Mouse (Mus musculus): ENCODE data around the gene Tor1a.
A peak's percentile ranks its signal among the peaks of the same experiment; 100 is the strongest.

Tor1a gene

DNA sequence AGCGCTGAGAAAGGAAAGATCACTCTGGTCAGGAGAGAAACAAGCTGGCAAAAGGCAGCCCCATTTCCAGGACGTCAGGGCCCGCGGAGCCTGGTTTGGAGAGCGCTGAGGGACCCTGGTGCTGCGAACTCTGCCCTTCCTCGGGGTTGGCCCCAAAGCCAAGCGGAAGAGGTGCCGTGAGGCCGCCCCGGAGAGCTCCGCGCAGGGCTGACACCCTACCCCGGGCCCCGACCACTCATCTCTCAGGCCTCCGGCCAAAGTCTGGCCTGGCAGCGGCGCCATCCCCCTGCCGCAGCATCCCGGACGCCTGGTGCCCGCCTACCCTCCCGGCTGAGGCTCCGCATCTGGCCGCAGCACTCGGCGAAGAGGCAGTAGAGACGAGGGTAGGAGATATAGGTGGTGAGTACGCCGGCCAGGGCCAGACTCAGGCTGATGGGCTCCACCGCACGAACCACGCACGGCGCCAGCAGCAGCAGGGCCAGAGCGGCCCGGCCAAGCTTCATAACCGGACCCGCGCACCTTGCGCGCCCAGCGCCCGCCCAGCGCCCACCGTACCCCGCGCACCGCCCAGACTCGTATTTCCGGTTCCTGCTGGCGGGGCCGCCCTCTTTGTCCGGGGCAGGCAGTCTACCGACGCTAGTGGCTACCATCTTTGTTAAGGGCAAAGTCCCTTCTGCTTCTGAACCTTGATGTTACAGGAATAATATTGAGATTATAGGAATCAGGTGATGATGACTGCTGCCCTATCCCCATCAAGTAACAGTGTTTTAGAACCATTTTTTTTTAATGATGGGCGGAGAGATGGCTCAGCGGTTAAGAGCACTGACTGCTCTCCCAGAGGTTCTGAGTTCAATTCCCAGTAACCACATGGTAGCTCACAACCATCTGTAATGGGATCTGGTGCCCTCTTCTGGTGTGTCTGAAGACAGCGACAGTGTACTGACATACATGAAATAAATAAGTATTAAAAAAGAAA is at the start of gene Tor1a:
Gene Tor1a (minus strand): TSS at position 582 of the 976 bp plus-strand sequence.
- peak; percentile 81 for DNase-seq (ENCODE audit: low spot score)

DNA sequence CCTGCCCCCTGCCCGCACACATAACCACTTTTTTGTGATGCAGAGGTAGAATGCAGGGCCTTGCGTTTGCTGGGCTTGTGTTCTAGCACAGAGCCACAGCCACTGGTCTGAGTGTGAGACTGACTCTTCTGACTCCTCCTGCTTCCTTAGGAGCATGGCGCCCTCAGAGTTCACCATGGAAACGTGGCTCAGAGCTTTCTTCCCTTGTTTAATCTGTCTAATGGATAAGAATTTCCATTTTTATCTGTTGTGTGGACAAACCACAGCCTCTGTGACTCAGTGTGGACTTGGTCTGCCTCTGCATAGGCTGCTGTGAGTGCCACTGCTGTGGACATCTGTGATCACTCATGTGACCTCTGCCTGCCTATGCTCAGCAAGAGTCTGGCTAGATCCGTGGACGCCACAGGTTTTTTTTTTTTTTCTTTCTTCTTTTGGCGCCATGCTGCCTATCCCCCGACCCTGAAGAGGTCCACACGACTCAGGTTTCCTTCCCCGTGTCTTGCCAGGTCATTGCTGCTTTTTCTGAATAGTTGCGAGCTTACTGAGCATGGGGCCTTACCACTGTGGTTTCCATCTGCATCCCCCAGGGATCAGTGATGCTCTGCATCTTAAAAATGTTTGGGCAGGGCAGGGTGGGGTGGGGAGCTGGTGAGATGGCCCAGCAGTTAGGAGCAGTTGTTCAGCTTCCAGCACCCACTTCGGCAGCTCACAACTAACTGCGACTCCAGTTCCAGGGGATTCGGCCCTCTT is 45.8 kb upstream of the Tor1a start:
- no peak for DNase-seq (ENCODE audit: low spot score)

DNA sequence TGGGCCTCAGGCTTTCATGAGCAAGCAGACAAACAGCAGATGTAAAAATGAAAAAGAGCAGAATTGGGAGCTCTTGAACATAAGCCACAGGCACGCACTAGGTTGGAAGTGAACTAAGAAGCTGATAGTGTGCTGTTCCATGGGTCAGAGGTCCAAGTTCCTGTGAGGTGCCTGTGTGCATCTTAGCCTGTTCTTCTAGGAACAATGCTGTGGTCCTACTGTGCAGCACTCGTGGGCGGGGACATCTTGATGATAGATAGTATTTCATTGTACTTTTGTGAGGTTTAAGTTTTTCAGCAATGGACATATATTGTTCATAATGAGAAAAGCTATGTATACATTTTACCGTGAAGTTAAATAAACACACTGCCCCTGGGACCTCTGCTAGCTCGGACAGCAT is 39.5 kb upstream of the Tor1a start:
- no peak for DNase-seq (ENCODE audit: low spot score)

DNA sequence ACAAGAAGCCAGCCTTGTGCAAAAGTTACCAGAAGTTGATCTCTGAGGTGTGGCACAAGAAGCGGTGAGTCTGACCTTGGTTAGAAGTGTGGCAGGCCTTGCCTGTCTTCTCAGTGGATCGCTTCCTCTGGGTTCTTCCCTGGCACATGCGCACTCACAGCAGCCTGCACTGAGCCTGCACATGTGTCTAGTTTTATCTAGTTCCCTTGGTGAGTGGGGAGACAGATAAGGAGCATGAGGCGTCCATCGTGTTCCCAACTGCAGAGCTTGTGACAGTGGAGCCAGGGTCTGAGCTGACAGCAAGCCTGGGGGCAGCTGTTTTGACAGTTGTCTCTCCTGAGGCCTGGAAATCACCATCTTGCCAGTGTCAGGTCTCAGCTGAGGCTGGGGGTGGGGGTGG is 38.7 kb upstream of the Tor1a start:
- peak; percentile 33 for DNase-seq (ENCODE audit: low spot score)

DNA sequence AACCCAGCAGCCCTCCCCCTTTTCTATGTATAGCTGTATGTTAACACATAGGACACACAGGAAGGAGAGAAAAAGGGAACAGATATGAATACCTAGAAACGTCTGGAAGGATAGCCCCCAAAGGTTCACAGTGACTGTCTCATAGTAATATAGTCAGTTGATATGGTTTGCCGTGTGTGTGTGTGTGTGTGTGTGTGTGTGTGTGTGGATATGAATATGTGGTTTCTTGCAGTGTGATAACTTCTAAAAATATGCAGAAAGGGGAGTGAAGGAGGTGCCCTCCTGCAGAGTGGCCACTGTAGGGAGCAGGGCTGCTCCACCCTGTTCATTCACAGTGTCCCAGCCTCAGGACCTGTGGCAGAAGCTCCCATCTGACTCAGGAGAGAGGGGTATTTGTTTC is 37.7 kb upstream of the Tor1a start:
- no peak for DNase-seq (ENCODE audit: low spot score)

DNA sequence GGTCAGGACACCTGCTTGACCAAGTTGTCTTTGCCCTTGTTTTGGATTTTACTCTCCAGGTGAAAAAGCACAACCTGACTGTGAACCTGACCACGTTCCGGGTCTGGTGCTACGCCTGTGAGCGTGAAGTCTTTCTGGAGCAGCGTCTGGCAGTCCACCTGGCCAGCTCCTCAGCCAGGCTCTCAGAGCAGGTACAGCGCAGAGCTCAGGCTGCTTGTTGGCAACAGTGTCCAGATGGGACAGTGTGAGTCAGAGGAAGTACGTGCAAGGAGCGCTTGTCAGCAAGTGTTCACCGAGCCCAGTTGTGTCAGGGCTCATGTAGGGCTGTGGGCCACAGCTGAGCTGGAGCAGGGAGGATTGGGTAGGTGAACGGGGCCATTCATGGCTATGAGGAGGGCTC is 35.1 kb upstream of the Tor1a start:
- DNase-seq (ENCODE audit: low spot score), result no peak

DNA sequence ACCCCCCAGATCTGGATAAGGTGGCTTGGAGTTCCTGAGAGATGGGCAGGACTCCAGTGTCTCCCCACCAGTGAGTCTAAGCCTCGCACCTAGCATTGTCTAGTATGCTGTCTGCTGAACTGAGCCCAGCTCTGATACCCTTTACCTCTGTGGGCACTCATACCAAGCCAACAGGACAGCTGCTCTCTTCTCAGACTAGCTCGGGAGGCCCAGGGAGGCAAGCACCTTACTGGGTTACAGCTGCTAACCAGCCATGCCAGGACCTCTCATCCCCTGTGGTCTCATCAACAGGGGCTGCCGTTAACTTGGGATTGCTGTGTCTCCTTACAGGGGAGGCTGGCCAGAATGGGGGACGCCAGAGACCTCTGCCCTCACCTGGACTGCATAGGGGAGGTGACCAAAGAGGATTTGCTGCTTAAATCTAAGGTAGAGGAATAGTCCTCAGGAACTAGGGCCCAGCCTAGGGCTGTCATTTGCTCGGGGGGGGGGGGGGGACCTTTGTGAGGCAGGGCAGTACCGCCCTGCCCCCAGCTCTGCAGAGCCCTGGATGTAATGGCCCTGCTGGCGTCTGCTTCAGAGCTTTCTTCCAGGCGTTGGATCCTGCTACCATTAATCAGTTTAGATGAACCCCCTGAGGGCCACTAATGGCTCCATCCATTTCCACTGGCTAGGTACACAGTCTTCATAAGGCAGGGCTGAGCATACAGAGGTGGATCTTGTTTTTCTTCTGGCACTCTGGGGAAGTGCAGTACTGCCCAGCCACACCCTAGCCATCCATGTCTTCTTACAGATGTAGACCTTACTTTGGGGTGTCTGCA is 30.9 kb upstream of the Tor1a start:
- no peak for DNase-seq (ENCODE audit: low spot score)

DNA sequence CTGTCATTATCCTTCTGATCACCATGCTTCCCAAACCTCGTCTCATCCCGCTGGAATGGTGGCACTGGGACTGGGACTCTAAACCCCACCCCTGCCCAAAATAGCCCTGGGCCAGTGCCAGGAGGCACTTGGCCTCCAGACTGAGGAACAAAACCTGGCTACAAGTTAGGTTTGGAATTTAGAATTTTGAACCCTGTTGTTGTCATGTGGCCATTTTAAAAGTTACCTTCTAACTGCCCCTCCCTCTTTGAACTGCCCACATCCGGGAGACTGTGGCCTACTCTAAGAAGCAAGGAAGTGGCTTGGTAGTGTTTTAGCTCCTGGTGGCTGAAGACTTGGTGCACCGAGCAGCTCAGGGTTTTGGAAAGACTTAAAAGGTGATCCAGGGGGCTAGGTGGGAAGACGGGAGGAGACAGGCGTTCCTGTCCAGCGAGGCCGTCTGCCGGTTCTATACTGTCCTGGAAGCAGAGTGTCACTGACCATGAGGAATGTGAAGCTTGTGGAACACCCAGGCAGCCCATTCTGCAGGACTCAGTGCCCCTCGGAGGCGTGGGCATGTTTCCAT is 27.8 kb upstream of the Tor1a start:
- peak; percentile 27 for DNase-seq (ENCODE audit: low spot score)

DNA sequence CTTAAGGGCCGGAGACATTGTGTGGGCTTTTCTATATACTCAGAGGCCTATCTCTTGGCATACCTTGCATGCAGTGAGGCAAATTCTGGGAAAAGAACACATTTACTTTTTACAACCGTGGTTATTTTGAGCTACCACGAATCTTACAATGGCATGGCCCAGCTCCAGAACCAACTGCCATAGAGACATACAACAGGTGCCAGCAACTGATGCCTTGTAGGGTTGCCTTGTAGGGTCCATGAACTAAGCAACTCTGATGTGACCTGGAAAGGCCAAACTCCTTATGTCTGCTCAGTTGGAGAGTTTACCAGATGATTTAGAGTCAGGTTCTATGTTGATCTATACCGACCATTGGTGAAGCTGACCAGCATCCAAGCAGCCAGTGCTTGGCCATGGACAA is 27.1 kb upstream of the Tor1a start:
- DNase-seq (ENCODE audit: low spot score), result no peak

DNA sequence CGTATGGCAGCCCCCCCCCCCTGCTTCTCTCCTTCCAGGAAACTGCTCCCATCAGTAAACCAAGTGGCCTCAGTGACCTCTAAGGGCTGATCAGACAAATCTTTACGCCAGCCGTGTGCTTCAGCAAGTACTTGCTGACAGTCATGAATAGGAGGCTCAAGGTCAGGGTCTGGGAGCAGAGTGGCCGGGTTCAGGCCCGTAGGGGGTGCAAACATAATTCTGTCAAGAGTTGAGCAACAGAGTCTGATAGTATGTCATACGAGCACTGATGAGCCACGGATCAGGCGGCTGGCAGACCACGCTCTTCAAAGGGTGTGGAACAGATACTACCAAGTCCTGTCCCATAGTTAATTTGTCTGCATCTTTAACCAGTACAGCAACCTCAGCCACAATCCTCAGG is 22.5 kb upstream of the Tor1a start:
- DNase-seq (ENCODE audit: low spot score), result no peak

DNA sequence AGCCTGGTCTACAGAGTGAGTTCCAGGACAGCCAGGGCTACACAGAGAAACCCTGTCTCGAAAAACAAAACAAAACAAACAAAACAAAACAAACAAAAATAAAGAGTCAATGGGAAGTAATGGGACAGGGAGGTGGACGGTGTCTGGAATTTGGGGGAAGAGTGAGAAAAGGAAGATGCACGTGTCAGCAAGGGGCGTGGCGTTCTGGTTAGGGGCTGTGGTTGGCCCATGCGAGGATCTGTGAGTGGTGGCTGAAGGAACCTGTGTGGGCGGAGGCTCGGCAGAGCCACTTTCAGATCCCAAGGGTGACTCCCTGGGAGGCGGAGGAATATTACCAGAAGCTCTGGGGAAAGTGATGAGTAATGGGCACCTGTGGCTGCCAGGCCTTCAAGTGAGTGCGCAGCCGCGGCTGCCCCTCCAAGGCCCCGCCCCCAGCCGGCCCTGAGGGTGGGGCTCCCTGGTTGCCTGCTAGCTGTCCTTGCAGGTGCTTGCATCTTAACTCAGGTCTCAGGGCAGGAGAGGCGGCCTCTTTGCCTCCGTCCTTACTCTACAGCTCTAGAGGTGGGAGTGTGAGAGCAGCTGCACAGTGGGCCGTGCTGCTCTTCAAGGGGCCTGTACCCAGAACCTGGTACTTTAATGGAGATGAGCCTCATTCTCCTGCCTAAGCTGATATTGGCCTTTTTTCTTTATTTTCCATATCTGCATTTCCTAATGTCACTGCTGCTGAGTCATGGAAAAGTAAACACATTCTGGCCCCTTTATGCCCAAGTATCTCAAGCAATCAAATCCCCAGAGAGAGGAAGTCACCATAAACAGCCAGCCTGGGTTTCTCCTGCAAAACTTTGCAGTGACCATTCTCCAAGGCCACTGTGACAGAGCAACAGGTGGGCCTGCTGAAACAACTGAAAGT is 17.6 kb upstream of the Tor1a start:
- peak; percentile 31 for DNase-seq (ENCODE audit: low spot score)

DNA sequence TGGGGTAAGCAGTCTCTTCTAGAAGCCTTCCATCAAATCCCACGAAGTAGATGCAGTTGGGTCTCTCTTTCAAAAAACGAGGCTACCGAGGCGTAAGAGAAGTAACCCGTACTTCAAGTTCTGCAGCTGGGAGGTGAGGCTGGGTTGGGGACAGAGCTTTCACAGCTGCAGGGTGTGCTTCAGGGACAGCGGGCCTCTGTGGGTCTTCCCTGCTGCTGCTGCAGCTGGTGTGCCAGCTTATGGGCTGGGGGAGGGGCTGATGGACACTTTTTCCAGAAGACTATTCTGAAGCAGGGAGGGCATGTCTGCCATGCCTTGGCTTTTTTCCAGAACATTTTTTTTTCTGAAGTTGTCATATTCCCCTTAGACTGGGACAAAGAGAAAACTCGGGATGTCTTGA is 15.3 kb upstream of the Tor1a start:
- DNase-seq (ENCODE audit: low spot score), result no peak

DNA sequence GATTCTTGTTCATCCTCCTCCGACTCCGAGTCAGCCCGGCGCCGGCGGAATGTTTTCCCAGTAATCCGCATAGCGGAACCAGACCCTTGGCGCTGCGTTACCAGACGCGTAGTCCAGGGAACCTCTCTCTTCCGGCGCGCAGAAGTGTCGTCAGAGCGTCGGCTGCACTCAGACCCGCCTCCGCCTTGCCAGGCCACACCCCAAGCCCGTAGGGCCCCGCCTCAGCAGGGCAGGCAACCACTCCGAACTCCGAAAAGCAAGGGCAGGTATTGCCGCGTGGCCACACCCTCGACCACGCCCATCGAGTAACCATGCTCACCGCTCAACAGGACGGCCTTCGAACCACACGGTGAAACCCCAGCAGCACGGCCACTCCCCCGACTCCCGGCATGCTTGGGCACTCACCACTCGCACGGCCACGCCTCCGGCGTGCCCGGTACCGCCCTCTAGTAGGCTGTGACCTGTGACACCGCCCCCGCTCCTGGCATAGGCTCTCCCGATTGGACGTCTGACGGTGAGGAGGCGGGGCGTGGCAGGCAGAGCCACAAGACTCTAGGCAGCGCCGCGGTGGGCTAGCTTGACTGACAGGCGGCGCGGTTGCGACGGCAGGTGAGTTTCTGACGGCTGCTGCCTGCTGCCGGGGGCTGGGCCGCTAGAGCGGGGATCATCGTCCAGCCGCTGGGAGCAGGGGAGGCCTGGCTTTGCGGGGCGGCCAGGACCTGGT is 14.2 kb upstream of the Tor1a start, which contains the start of the genes BC005624 and Usp20:
Gene BC005624 (minus strand): TSS at position 412 of the 724 bp plus-strand sequence.
Gene Usp20 (plus strand): TSS at position 490 of the 724 bp plus-strand sequence.
- peak; percentile 100 for DNase-seq (ENCODE audit: low spot score)

DNA sequence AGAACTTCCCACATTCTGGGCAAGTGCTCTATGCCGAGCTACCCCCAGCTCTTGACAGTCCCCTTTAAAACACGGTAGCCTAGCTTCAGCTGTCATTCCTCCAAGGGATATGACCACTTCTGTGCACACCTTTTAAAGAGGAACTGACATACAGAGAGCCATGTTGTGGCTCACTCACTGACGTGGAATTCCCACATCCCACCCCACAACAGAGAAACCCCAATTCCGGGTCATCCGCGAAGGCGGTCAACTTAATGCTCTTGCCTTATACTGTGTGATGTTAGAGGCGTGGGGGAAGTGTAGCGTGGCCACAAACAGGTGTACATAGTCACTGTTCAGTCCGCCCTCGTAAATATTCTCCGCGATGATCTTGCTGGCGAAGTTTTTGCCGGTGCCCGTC is 907 bp downstream of the Tor1a start:
- DNase-seq (ENCODE audit: low spot score), result peak; percentile 47

DNA sequence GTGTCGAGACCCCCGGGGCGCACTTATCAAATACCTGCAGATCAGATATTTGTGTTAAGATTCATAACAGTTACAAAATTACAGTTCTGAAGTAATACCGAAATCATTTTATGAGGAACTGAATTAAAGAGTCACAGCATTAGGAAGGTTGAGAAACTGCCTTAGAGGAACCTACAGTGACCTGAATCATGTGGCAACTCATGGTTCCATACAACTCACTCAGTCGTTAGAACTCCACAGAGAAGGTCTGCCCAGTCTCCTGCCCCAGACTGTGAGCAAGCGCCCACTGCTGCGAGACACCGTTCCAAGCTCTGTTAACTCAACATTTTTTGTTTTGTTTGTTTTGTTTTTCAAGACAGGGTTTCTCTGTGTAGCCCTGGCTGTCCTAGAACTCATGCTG is 2.1 kb downstream of the Tor1a start:
- no peak for DNase-seq (ENCODE audit: low spot score)

DNA sequence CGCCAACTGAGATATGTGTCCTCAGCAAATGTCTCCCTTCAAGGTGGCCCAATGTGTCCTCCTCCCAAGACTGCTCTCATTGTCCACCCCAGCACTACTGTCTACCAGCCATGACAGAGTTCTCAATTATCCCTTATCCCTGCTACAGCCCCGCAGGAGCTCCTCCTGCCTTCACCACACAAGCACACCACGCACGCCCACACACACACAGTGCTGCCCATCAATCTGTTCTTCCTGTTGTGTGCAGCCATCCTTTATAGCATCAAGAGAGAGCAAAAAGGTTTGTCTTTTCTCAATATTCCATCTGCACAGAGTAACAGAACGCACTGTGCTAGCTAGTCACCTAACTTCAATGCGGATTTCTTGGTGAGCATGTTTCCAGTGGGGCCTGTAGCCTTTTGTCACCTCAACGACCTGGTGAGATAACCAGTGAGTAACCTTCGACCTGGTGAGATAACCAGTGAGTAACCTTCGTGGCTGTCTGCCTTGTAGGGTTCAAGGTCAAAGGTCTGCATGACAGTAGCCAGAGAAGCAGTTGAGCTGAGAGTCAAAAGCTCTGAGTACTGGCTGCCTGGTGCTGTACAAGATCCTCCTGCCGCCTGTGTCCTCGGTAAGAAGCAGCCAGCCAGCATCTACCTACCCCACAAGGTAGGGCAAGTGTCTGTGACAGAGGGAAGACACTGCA is 5.0 kb downstream of the Tor1a start:
- no peak for DNase-seq (ENCODE audit: low spot score)

DNA sequence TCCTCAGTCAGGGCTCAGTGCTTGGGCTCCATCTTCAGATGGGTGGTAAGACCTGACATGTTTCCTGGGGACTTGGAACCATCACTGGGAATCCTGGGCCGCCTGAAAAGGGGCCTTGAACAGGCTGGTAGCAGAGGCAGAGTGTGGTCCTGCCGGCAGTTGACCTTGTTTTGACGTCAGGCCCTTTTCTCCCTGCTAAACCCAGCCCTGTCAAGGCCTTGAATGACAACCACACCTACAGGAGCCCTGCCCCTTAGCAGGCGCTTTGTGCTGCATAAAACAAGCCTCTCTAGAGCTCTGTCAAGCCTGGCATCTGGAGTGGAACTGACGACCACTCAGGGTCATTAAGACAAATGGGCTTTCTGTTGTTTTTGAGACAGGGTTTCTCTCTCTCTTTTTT is 7.9 kb downstream of the Tor1a start:
- DNase-seq (ENCODE audit: low spot score), result no peak

DNA sequence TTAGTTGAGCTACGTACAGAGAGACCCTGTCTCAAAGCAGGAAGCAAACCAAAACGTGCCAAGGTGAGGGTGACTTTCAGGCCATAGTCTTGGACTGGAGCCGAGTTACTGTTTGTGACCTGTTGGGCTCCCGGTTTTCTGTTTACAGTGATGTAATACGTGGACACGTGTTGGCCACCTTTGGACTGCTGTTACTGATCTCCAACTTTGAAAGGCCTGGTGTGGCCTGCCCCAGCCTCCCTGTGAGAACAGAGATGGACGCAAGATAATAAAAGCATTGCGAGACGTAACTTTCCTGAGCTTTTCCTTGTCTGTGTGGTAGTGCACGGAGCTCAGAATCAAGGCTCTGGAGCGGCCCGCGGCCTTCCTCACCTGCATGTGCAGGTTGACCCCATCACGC is 9.0 kb downstream of the Tor1a start:
- DNase-seq (ENCODE audit: low spot score), result no peak

DNA sequence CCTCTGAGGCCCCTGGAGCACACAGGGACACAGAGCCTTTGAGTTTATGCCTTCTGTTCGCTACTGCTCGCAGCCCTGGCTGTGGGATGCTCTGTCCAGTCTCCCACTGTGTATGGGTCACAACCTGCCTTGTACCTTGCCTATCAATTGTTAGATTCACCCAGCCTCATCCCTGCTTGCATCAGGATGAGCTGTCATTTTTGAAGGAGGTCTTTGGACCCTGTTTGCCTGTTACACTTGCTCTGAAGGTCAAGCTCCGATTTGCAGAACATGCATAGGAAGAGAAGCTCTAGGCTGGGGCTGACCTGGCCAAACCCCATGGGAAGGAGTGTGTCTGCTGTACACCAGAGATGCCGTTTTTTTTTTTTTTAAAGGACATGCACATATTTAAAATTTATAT is 10.2 kb downstream of the Tor1a start:
- no peak for DNase-seq (ENCODE audit: low spot score)

Measured in T-cell, adult 2 months (primary cell).